Mouse (Mus musculus): ENCODE results near the gene Cds2.

Gene Cds2

GRCm38 (mm10) chr2:132291265-132291664 is 28.3 kb downstream of the Cds2 start:
- in situ Hi-C loops (cut with MboI, MseI): no loop called here

GRCm38 (mm10) chr2:132292083-132292482 is 29.1 kb downstream of the Cds2 start:
- in situ Hi-C loops (cut with MboI, MseI): no loop called here

GRCm38 (mm10) chr2:132293694-132294450 is 30.9 kb downstream of the Cds2 start:
- in situ Hi-C loops (cut with MboI, MseI): no loop called here

- in situ Hi-C loops (cut with MboI, MseI): no loop called here
These were observed 35.3 kb downstream of the Cds2 start for GRCm38 (mm10) chr2:132298250-132298649.

- in situ Hi-C loops (cut with MboI, MseI): loop anchor here (10.0 to 25.0 kb wide), 2 partner anchors 193 to 411 kb away; no protein-coding TSS in a partner anchor
These were observed 38.5 kb downstream of the Cds2 start for GRCm38 (mm10) chr2:132301436-132301835.

GRCm38 (mm10) chr2:132305165-132305564 is 42.2 kb downstream of the Cds2 start:
- in situ Hi-C loops (cut with MboI, MseI): loop anchor here (10.0 to 25.0 kb wide), 2 partner anchors 190 to 407 kb away; no protein-coding TSS in a partner anchor

- in situ Hi-C loops (cut with MboI, MseI): loop anchor here (10.0 to 25.0 kb wide), 2 partner anchors 189 to 406 kb away; no protein-coding TSS in a partner anchor
These were observed 43.0 kb downstream of the Cds2 start for GRCm38 (mm10) chr2:132305988-132306387.

GRCm38 (mm10) chr2:132307213-132307843 is 44.4 kb downstream of the Cds2 start:
- in situ Hi-C loops (cut with MboI, MseI): loop anchor here (10.0 to 25.0 kb wide), 2 partner anchors 187 to 405 kb away; no protein-coding TSS in a partner anchor

- in situ Hi-C loops (cut with MboI, MseI): loop anchor here (10.0 to 25.0 kb wide), 2 partner anchors 186 to 403 kb away; no protein-coding TSS in a partner anchor
These were observed 45.9 kb downstream of the Cds2 start for GRCm38 (mm10) chr2:132308829-132309228.

GRCm38 (mm10) chr2:132309398-132309930 is 46.5 kb downstream of the Cds2 start:
- in situ Hi-C loops (cut with MboI, MseI): loop anchor here (10.0 to 25.0 kb wide), 2 partner anchors 185 to 403 kb away; no protein-coding TSS in a partner anchor

- in situ Hi-C loops (cut with MboI, MseI): loop anchor here (25.0 kb wide), 1 partner anchor 400 kb away; no protein-coding TSS in a partner anchor
These were observed 49.7 kb downstream of the Cds2 start for GRCm38 (mm10) chr2:132312616-132313015.

GRCm38 (mm10) chr2:132313568-132313967 is 50.6 kb downstream of the Cds2 start:
- in situ Hi-C loops (cut with MboI, MseI): loop anchor here (25.0 kb wide), 1 partner anchor 399 kb away; no protein-coding TSS in a partner anchor

- in situ Hi-C loops (cut with MboI, MseI): loop anchor here (25.0 kb wide), 1 partner anchor 398 kb away; no protein-coding TSS in a partner anchor
These were observed 51.1 kb downstream of the Cds2 start for GRCm38 (mm10) chr2:132314057-132314456.

GRCm38 (mm10) chr2:132316041-132316808 is 53.3 kb downstream of the Cds2 start:
- in situ Hi-C loops (cut with MboI, MseI): loop anchor here (25.0 kb wide), 1 partner anchor 396 kb away; no protein-coding TSS in a partner anchor

GRCm38 (mm10) chr2:132317178-132317577 is 54.2 kb downstream of the Cds2 start:
- in situ Hi-C loops (cut with MboI, MseI): loop anchor here (25.0 kb wide), 1 partner anchor 395 kb away; no protein-coding TSS in a partner anchor

- in situ Hi-C loops (cut with MboI, MseI): loop anchor here (25.0 kb wide), 1 partner anchor 392 kb away; no protein-coding TSS in a partner anchor
These were observed 57.6 kb downstream of the Cds2 start for GRCm38 (mm10) chr2:132320516-132320915.

- in situ Hi-C loops (cut with MboI, MseI): loop anchor here (25.0 kb wide), 1 partner anchor 389 kb away; no protein-coding TSS in a partner anchor
These were observed 60.6 kb downstream of the Cds2 start for GRCm38 (mm10) chr2:132323541-132323940.

GRCm38 (mm10) chr2:132337202-132337601 is 74.3 kb downstream of the Cds2 start:
- in situ Hi-C loops (cut with MboI, MseI): no loop called here

GRCm38 (mm10) chr2:132340350-132340749 is 77.4 kb downstream of the Cds2 start:
- in situ Hi-C loops (cut with MboI, MseI): no loop called here

- in situ Hi-C loops (cut with MboI, MseI): no loop called here
These were observed 78.3 kb downstream of the Cds2 start for GRCm38 (mm10) chr2:132341293-132341692.

- in situ Hi-C loops (cut with MboI, MseI): no loop called here
These were observed 80.9 kb downstream of the Cds2 start for GRCm38 (mm10) chr2:132343846-132344245.

Data from regulatory T cell (primary cell).